Mouse (Mus musculus) intestine, embryonic 16.5 days (tissue): Measurements from ENCODE around the gene Rora. TPM values are rescaled to one million over a fixed set of nuclear protein-coding genes. Genes with fewer than 3 reads are reported as not detected.

Experiments used
- ATAC-seq: fragments of 200-750 bp; cut with Nextera tagmentation; 2 replicates; pipeline ENCODE4 v1.8.0; 2017; ENCODE audit warnings: moderate TSS enrichment, moderate library complexity
- H3K27ac ChIP-seq: fragments of 300-500 bp; sonication (generic); 2 replicates; pipeline ENCODE4 v1.5.1; 2014; ENCODE audit warnings: mild to moderate bottlenecking, low read length
- H3K27me3 ChIP-seq: fragments of 300-500 bp; sonication (generic); replicated peaks from 2 replicates; pipeline ENCODE4 v1.6.1; 2014; ENCODE audit warnings: low read length, control low read depth, mixed read lengths; ENCODE audit not compliant: control insufficient read depth, insufficient read depth
- H3K36me3 ChIP-seq: fragments of 300-500 bp; sonication (generic); 2 replicates; pipeline ENCODE4 v1.6.1; 2014; ENCODE audit warnings: low read length, control low read depth; ENCODE audit not compliant: control insufficient read depth, insufficient read depth
- H3K4me1 ChIP-seq: fragments of 300-500 bp; sonication (generic); 2 replicates; pipeline ENCODE4 v1.6.1; 2014; ENCODE audit warnings: low read length, control low read depth, mixed read lengths; ENCODE audit not compliant: control insufficient read depth, insufficient read depth
- H3K4me2 ChIP-seq: fragments of 300-500 bp; sonication (generic); 2 replicates; pipeline ENCODE4 v1.6.1; 2014; ENCODE audit warnings: low read depth, low read length, control low read depth
- H3K4me3 ChIP-seq: fragments of 300-500 bp; sonication (generic); 2 replicates; pipeline ENCODE4 v1.5.1; 2014; ENCODE audit warnings: mild to moderate bottlenecking, low read length
- H3K9ac ChIP-seq: fragments of 300-500 bp; sonication (generic); 2 replicates; pipeline ENCODE4 v1.6.1; 2014; ENCODE audit warnings: low read depth, low read length
- H3K9me3 ChIP-seq: fragments of 300-500 bp; sonication (generic); 2 replicates; pipeline ENCODE4 v1.6.1; 2016; ENCODE audit warnings: low read length, control low read depth; ENCODE audit not compliant: control insufficient read depth
- WGBS: fragments of 180-500 bp; shearing (Covaris S2); extraction: QIAGEN DNeasy Blood & Tissue Kit; methylation state at CpG from one replicate; pipeline ENCODE4 v1.1.7; 2014; 5-methylcytosine and 5-hydroxymethylcytosine counted together
- polyA plus RNA-seq: library from polyadenylated mRNA; unstranded; fragments of >200 nt; fragmentation: Nextera tagmentation; extraction: Ambion mirVana; gene quantifications from 2 replicates; pipeline ENCODE4 v1.2.1, GENCODE M21; 2015

The Rora gene
- polyA plus RNA-seq, 1 experiment from 2014 or later, result 4.5 TPM

DNA sequence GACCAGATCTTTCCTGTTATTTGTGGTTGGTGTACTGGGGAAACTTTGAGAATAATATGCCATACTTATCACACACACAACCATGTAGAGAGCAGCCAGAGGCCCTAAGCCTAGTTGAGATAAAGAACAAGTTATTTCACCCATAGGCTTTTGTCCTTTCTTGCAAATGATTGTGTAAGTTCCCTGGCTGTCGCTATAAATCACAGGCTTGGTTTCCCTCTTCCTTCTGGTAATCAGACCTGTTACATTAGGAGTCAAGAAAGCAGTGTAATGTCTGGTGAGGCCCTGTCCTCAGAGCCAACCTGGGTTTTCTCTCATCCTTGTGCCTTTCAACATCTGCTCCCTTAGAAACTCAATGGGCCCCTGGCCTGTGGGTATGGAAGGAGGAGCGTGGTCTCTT is 222.7 kb downstream of the Rora start:
- H3K4me3 ChIP-seq, result no peak overlapping the region
- no peak overlapping the region for H3K4me2 ChIP-seq
- 76% methylated on average over 2 of the region's 2 CpGs for WGBS
- H3K27me3 ChIP-seq, result no peaks in the 10 kb centered on the region
- no peak for ATAC-seq
- H3K9me3 ChIP-seq, result no peaks in the 10 kb centered on the region
- no peaks in the 10 kb centered on the region for H3K36me3 ChIP-seq
- no peak overlapping the region for H3K27ac ChIP-seq
- H3K4me1 ChIP-seq, result no peaks in the 10 kb centered on the region
- H3K9ac ChIP-seq, result no peak overlapping the region

DNA sequence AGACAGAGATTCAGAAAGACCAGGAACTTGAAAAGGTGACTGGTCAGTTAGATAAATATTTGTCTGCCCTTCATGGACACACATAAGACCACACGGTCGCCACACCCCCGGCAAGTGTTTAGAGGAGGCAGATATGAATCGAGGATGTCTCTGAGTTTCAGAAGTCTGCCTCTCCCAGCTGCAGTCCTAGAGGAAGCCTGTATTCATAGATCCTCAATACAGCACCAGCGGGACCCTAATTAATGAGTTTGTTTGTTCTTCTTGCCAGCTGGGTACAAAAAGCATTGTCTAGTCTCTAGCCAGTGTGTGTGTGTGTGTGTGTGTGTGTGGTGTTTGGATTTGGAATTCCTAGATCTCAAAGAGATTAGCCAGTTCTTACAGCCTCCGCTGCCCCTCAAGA is 228.3 kb downstream of the Rora start:
- Histone ChIP-seq H3K9me3 (no peaks in the 10 kb centered on the region), H3K4me3 (no peak overlapping the region), H3K36me3 (no peaks in the 10 kb centered on the region), H3K4me2 (no peak overlapping the region), H3K27me3 (no peaks in the 10 kb centered on the region), H3K27ac (no peak overlapping the region), H3K9ac (no peak overlapping the region), H3K4me1 (peaks cover 4% of the 10 kb centered on the region; the same call in 1 of the 2 replicates)
- 28% methylated on average over 6 of the region's 6 CpGs for WGBS
- ATAC-seq, result no peak

DNA sequence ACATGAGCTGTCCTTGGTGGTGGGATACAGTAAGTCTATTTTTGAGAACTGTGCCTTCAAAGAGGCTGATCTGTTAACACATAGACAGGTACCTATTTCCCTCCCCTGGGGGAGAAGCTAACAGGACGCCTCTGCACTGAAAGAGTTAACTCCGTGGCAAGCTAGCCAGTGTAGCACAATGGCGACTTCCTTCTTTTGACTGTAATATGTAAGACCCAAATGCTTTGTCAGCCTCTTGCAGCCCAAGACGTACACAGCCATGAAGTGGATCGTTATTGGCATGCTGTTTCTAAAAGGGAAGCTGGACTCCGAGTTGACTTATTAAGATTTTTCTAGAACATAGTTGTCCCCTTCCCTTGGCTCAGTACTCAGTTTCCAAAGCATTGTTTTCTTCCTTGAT is 229.4 kb downstream of the Rora start:
- Histone ChIP-seq H3K4me1 (peaks cover 4% of the 10 kb centered on the region; the same call in 1 of the 2 replicates), H3K9ac (no peak overlapping the region), H3K27me3 (no peaks in the 10 kb centered on the region), H3K4me3 (no peak overlapping the region), H3K27ac (no peak overlapping the region), H3K4me2 (no peak overlapping the region), H3K9me3 (no peaks in the 10 kb centered on the region), H3K36me3 (no peaks in the 10 kb centered on the region)
- ATAC-seq, result no peak
- WGBS, result 62% methylated on average over 6 of the region's 6 CpGs

DNA sequence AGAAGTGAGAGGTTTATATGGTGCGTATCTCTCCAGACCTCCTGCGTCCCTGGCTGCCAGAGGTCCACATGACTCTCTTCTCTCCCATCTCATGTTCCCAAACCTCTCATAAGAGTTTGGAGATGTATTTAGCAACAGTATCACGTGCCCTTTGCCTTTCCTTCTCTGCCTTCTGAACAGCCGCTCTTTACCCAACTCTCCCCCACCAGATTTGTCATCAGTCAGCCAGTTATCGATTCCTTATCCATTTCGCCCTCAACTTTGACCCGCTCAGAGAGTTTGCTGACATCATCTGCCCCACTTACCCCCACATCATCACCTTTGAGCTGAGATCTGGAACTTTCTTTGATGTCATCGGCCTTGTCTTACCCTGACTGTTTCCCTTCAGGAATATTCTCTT is 230.1 kb downstream of the Rora start:
- peaks cover 4% of the 10 kb centered on the region; the same call in 1 of the 2 replicates for H3K4me1 ChIP-seq
- H3K4me2 ChIP-seq, result no peak overlapping the region
- no peak overlapping the region for H3K4me3 ChIP-seq
- H3K9ac ChIP-seq, result no peak overlapping the region
- no peaks in the 10 kb centered on the region for H3K9me3 ChIP-seq
- H3K27me3 ChIP-seq, result no peaks in the 10 kb centered on the region
- no peak overlapping the region for H3K27ac ChIP-seq
- H3K36me3 ChIP-seq, result no peaks in the 10 kb centered on the region
- no peak for ATAC-seq
- 85% methylated on average over 8 of the region's 8 CpGs for WGBS

DNA sequence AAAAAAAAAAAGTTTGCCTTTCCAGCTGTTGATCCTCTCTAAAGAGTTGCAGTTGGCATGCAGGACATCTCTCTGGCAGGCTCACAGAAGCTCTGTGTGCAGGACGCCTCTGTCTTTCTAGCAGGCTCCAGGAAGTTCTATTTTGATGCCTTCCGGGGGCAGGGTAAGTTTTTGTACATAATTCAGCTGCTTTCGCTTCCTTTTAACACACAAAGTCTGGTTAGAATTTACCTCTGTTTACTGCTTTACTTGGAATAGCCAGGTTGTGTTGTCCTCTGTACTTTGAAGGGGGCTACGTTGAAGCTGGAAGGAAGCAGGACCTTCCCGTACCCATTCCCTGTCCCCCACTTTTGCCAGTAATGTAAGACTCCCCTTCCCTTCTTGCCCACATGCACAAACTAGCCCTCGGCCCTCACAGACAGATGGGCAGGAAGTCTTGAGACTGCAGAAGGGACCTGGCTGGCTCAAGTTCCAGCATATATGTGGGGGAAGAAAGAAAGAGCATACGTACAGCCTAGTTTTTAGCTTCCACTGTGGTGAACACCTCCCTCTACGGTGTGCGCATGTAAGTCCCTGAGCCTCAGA is 231.0 kb downstream of the Rora start:
- peak; percentile 46; the same call in 1 of the 2 replicates for ATAC-seq
- Histone ChIP-seq H3K36me3 (no peaks in the 10 kb centered on the region), H3K9me3 (no peaks in the 10 kb centered on the region), H3K4me1 (peaks cover 4% of the 10 kb centered on the region; the same call in 1 of the 2 replicates), H3K27me3 (no peaks in the 10 kb centered on the region), H3K27ac (peak overlapping the region; percentile 58), H3K4me2 (no peak overlapping the region), H3K4me3 (no peak overlapping the region), H3K9ac (no peak overlapping the region)
- 61% methylated on average over 9 of the region's 9 CpGs for WGBS

DNA sequence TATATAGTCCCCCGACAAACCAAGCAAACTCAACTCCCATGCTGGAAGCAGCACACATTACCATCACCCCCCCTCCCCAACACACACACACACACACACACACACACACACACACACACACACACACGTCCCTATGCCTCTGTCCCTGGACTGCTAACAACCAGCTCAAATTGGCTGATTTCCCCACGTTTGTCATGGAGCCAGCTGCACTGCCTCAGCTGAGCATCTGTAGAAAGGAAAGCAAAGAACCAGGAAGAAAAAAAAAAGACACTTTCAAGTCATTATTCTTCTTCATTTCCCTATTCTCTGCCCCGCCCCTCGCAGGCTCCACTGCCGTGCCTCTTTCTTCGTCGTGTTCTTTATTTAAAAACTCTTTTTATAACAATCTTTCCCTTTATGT is 235.1 kb downstream of the Rora start:
- no peak overlapping the region for H3K4me3 ChIP-seq
- peaks cover 4% of the 10 kb centered on the region; the same call in 1 of the 2 replicates for H3K4me1 ChIP-seq
- peak; percentile 70 for ATAC-seq
- H3K27ac ChIP-seq, result no peak overlapping the region
- 25% methylated on average over 8 of the region's 8 CpGs for WGBS
- H3K9me3 ChIP-seq, result no peaks in the 10 kb centered on the region
- no peak overlapping the region for H3K4me2 ChIP-seq
- no peaks in the 10 kb centered on the region for H3K36me3 ChIP-seq
- H3K9ac ChIP-seq, result no peak overlapping the region
- no peaks in the 10 kb centered on the region for H3K27me3 ChIP-seq

DNA sequence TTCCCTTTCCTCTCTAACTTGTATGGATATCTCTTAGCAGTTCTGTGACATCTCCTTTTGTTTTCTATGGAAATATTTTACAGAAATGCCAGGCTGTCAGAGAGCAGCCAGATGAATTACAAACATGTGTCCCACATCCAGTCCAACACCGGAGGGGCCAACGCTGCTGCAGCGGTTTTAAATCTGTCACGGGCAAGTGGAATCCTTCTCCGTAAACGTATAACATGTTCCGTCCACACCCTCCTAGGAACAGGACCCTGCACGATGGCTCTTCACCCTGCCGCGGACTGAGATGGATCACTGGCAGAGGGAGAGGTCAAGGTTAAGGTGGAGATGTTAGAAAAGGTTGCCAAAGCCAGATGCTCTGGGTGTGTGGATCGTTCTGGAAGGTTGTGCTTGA is 237.8 kb downstream of the Rora start:
- H3K9me3 ChIP-seq, result no peaks in the 10 kb centered on the region
- H3K9ac ChIP-seq, result no peak overlapping the region
- no peak overlapping the region for H3K27ac ChIP-seq
- H3K27me3 ChIP-seq, result no peaks in the 10 kb centered on the region
- no peak for ATAC-seq
- WGBS, result 54% methylated on average over 11 of the region's 11 CpGs
- no peaks in the 10 kb centered on the region for H3K4me1 ChIP-seq
- no peaks in the 10 kb centered on the region for H3K36me3 ChIP-seq
- no peak overlapping the region for H3K4me3 ChIP-seq
- H3K4me2 ChIP-seq, result no peak overlapping the region

DNA sequence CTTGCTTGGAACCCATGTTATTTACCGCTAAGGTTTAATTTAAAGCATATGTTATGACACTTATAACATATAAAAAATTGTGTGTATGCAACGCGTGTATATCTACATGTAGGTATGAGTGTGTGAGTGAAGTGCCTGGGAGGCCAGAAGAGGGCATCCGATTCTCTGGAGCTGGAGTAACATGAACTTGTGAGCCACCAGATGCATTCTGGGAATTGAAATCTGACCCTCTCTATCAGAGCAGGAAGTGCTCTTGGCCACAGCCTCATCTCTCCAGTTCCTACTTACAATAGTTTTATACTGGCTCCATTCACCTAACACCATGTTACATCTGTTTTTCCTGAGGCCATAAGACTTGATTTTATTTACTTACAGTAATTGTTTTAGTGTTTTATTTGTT is 238.8 kb downstream of the Rora start:
- Histone ChIP-seq H3K9ac (no peak overlapping the region), H3K27me3 (no peaks in the 10 kb centered on the region), H3K36me3 (no peaks in the 10 kb centered on the region), H3K27ac (no peak overlapping the region), H3K4me2 (no peak overlapping the region), H3K4me1 (no peaks in the 10 kb centered on the region), H3K4me3 (no peak overlapping the region), H3K9me3 (no peaks in the 10 kb centered on the region)
- 89% methylated on average over 4 of the region's 4 CpGs for WGBS
- ATAC-seq, result no peak

DNA sequence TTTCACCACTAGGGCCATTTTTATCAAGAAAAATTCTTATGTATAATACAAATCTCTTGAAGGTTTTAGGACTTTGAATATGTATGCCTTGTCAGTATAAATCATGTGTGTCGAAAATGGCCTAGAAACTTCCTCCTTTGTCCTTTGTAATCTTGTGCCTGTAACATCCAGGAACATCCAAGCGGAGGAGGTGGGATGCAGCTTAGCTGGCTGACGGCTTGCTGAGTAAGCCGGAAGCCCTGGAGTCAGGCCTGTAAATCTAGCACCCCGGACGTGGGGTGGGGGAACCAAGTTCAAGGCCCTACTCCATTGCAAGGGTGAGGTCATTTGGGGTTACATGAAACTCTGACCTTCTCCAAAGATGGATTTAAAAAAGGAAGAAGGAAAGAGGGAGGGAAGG is 239.3 kb downstream of the Rora start:
- no peaks in the 10 kb centered on the region for H3K36me3 ChIP-seq
- H3K9ac ChIP-seq, result no peak overlapping the region
- H3K27me3 ChIP-seq, result no peaks in the 10 kb centered on the region
- no peak for ATAC-seq
- H3K27ac ChIP-seq, result no peak overlapping the region
- no peak overlapping the region for H3K4me2 ChIP-seq
- 88% methylated on average over 6 of the region's 6 CpGs for WGBS
- no peaks in the 10 kb centered on the region for H3K4me1 ChIP-seq
- H3K4me3 ChIP-seq, result no peak overlapping the region
- no peaks in the 10 kb centered on the region for H3K9me3 ChIP-seq

DNA sequence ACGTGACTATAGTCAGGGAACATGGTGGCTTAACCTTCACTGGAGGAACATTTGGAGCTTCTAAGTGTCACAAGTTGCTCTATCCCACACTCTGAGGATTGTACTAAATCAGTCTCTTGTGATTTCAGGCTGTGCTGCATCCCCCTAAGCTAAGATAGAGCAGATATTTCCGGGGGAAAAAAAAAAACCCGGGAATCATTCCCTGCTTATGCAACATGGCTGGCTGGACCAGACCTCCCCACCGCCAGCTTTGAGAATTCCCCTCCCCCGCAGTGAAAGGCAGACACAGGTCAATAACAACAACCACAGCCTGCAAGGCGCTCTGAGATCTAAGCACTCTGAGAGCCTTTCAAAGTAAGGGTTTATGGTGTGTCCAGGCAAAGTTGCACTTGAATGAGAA is 244.7 kb downstream of the Rora start:
- Histone ChIP-seq H3K9ac (no peak overlapping the region), H3K36me3 (no peaks in the 10 kb centered on the region), H3K4me2 (no peak overlapping the region), H3K27ac (no peak overlapping the region), H3K9me3 (no peaks in the 10 kb centered on the region), H3K4me1 (no peaks in the 10 kb centered on the region), H3K4me3 (no peak overlapping the region), H3K27me3 (no peaks in the 10 kb centered on the region)
- ATAC-seq, result no peak
- WGBS, result 66% methylated on average over 6 of the region's 6 CpGs
